Mouse (Mus musculus): ENCODE results near the gene Gm3854.

Gene Gm3854

GRCm38 (mm10) chr7:6383044-6383455 is 39.5 kb downstream of the Gm3854 start, which contains the start of gene Zfp28:
Zfp28 (plus strand) TSS chr7:6383295.
- in situ Hi-C loops (cut with MboI; ENCODE audit: low sequenced_read_pairs): loop anchor here (25.0 kb wide), 1 partner anchor 729 kb away; the partner anchor contains the start of gene Zfp954

DNA sequence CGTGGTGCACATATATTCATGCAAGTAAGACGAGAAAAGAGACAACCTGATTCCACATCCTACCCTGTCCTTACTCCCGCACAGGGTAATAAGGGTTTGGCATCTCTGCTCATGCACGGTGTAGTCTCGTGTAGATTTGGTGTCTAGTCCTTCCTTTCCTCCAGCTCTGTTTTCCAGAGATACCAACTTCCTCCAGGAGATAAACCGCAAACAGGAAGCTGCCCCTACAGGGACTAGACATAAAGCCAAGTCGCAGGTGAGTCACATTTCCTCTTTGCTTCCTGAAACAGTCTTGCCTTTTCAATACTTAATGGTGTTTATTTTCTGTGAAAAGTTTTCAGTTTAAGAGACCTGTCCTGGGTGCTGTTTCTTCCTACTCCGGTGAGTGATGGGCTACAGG is 40.5 kb downstream of the Gm3854 start:
- in situ Hi-C loops (cut with MboI; ENCODE audit: low sequenced_read_pairs): loop anchor here (25.0 kb wide), 1 partner anchor 728 kb away; the partner anchor contains the start of gene Zfp954

DNA sequence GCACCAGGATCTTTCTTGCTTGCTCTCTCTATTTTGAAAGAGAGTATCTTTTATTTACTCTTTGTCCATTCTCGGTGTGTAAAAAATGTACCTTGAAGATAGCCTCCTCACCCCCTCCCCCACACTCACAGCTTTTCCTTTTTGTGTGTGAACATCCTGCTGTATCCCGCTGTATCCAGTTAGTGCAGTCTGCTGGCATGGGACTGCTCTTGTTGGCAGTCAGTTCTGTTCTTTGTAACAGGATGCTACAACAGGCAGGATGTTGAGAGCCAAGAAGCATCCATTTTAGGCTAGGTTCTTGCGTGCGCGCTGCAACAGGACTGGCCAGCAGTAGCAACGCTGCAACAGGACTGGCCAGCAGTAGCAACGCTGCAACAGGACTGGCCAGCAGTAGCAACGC is 43.4 kb downstream of the Gm3854 start:
- in situ Hi-C loops (cut with MboI; ENCODE audit: low sequenced_read_pairs): loop anchor here (25.0 kb wide), 1 partner anchor 725 kb away; the partner anchor contains the start of gene Zfp954

GRCm38 (mm10) chr7:6388971-6389370 is 45.4 kb downstream of the Gm3854 start:
- in situ Hi-C loops (cut with MboI; ENCODE audit: low sequenced_read_pairs): loop anchor here (25.0 kb wide), 1 partner anchor 723 kb away; the partner anchor contains the start of gene Zfp954

- in situ Hi-C loops (cut with MboI; ENCODE audit: low sequenced_read_pairs): loop anchor here (25.0 kb wide), 1 partner anchor 723 kb away; the partner anchor contains the start of gene Zfp954
Measured at GRCm38 (mm10) chr7:6389449-6389848, 45.9 kb downstream of the Gm3854 start.

DNA sequence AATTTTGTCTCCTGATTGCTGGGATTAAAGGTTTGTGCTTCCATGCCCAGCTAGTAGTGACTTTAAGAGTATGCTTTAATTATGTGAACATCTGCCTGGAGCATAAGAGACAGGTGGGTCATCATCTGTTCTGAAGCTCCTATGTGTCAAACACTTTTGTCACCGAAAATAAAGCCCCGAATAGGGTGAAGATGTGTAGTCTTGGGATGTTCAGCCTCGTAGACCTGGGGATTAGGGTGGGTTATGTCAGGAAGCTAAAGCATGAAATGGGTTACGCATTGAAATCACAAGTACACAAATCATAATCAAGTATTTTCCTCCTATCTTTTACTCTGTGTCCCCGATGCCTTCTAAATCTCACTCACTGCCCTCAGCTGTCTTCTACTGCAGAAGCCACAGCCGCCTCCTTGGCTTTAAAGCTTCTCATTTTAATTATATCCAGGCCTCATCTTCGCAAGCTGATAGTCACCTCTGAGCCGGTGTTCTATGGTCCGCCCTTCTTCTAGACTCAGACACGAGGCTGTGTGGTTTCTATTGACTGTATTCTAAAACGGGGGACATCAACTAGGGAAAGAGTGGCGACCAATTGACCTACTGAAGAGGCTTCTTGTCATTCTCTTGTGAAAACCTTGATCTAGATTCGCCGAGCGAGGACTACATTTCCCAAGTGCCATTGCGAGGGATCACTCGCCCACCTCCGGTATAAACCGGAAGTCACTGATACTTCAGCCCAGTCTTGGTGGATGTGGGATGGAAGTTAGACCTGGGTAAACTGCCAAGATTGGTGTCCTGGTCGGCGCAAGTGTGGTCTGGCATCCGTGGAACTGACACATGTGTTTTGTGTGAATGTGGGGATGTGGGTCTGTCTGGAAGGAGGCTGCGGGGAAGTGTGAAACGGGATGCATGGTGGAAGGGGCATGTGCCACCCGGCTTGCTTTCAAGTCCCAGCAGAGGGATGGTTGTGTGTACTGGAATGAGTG is 54.7 kb downstream of the Gm3854 start, which contains the start of gene Smim17:
Gene Smim17, plus strand, starts transcription at position 720 of the 980 bp plus-strand sequence.
- in situ Hi-C loops (cut with MboI; ENCODE audit: low sequenced_read_pairs): loop anchor here (25.0 kb wide), 1 partner anchor 714 kb away; the partner anchor contains the start of gene Zfp954

All from CH12F3 (cell line).